Mouse (Mus musculus) spleen, adult 2 months (tissue): ENCODE results near the gene Vps45. TPM values are rescaled to one million over a fixed set of nuclear protein-coding genes. Genes with fewer than 3 reads are reported as not detected.

Source experiments
- DNase-seq, 2 experiments: peaks; one replicate each; pipeline versions ENCODE4 v3.0.0 to v3.0.0-alpha.2; 2012 to 2021; ENCODE audit warnings: low spot score in 2 of 2, low read depth in 1 of 2
- H3K27ac ChIP-seq: fragments of 200-500 bp; 2 replicates; pipeline ENCODE4 v1.5.1; 2012; ENCODE audit warnings: low read length, inconsistent platforms; ENCODE audit not compliant: insufficient read depth
- H3K27me3 ChIP-seq: fragments of 200-500 bp; 2 replicates; pipeline ENCODE4 v1.6.1; 2012; ENCODE audit warnings: mild to moderate bottlenecking, moderate library complexity, low read length, inconsistent platforms; ENCODE audit not compliant: control insufficient read depth, insufficient read depth
- H3K36me3 ChIP-seq: fragments of 200-500 bp; 2 replicates; pipeline ENCODE4 v1.6.1; 2012; ENCODE audit warnings: mild to moderate bottlenecking, low read length, inconsistent platforms; ENCODE audit not compliant: control insufficient read depth, insufficient read depth
- H3K4me1 ChIP-seq: fragments of 200-500 bp; 2 replicates; pipeline ENCODE4 v1.6.1; 2011; ENCODE audit warnings: inconsistent platforms; ENCODE audit not compliant: control insufficient read depth, insufficient read depth, insufficient read length
- H3K4me3 ChIP-seq: fragments of 200-500 bp; 2 replicates; pipeline ENCODE4 v1.5.1; 2011; ENCODE audit warnings: mild to moderate bottlenecking, inconsistent platforms; ENCODE audit not compliant: insufficient read depth, insufficient read length; ENCODE audit errors: extremely low read depth
- CTCF ChIP-seq: fragments of 200-500 bp; IDR thresholded peaks from 2 replicates; pipeline ENCODE4 v1.5.1; 2011; ENCODE audit warnings: mild to moderate bottlenecking, inconsistent platforms; ENCODE audit not compliant: insufficient read depth, insufficient read length, insufficient replicate concordance; ENCODE audit errors: extremely low read depth
- POLR2A ChIP-seq: fragments of 200-500 bp; IDR thresholded peaks from 2 replicates; pipeline ENCODE4 v1.6.1; 2011; ENCODE audit warnings: low read depth, low read length, inconsistent platforms
- WGBS: fragments of 180-500 bp; shearing (Covaris S2); methylation state at CpG from one replicate; pipeline ENCODE4 v1.1.7; 2018; 5-methylcytosine and 5-hydroxymethylcytosine counted together
- polyA plus RNA-seq: library from polyadenylated mRNA; depleted of rRNA; stranded (reverse); fragments of >200 nt; gene quantifications from 2 replicates; pipeline ENCODE4 v1.2.3, GENCODE M21; 2012

Gene Vps45
- polyA plus RNA-seq, 1 experiment: 2.0 TPM

DNA sequence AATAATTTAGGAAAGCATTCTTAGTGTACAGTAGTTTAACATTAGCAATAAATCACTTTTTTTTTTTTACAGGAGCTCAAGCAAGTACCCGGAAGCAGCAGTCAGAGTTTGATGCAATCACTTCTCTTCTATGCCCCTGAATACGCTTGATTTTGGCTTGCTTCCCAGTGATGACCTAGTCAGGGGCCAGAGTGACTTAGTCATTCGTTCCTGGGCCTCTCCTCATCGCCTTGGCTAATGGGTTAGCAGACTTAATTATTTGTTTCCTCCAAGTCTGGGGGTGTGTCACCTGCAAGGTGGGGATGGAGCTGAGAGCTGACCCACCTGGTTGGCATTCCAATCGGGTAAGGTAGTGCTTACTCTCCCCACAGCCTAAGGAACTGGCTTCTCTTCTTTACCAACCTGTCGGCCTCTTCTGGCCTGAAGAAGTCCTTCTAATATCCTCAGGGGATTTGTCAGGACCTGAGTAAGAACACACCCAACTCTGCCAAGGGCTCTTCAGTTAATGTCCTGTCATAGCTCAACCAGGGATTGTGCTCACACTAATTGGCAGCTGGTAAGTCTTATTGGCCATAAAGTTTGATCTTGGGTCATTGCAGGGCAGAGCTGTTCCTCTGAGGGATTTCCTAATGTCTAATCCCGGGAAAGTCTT is 40.5 kb upstream of the Vps45 start:
- H3K27me3 ChIP-seq: no peaks in the 10 kb centered on the region
- H3K4me3 ChIP-seq: no peak overlapping the region
- no peak overlapping the region for H3K27ac ChIP-seq
- WGBS: 49% methylated on average over 7 of the region's 7 CpGs
- no peaks in the 10 kb centered on the region; the same call in 1 of the 2 replicates for H3K4me1 ChIP-seq
- H3K36me3 ChIP-seq: no peaks in the 10 kb centered on the region
- no peak for TF ChIP-seq CTCF
- no peak for TF ChIP-seq POLR2A
- DNase-seq: no peak

DNA sequence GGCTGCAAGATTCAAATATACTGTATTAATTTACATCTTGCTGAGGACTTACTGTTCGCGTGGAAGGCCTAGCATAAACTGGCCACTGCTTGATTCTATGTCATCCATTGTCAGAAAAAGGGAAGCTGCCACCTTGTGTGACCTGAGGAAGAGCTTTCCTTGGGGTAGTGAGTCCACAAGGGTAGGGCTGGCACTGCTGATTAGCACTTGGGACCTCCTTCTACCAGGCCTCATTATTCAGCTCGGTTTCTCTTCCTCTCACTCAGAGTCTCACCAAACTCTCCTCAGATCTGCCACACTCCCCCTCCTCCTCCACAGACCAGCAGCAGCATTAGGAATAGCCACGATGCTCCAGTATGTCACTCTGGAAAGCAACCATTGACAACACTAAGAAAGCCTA is 39.9 kb upstream of the Vps45 start:
- Histone ChIP-seq H3K27ac (no peak overlapping the region), H3K36me3 (no peaks in the 10 kb centered on the region), H3K4me1 (no peaks in the 10 kb centered on the region; the same call in 1 of the 2 replicates), H3K4me3 (no peak overlapping the region), H3K27me3 (no peaks in the 10 kb centered on the region)
- DNase-seq: no peak
- TF ChIP-seq CTCF (no peak), POLR2A (no peak)
- 37% methylated on average over 4 of the region's 4 CpGs for WGBS

DNA sequence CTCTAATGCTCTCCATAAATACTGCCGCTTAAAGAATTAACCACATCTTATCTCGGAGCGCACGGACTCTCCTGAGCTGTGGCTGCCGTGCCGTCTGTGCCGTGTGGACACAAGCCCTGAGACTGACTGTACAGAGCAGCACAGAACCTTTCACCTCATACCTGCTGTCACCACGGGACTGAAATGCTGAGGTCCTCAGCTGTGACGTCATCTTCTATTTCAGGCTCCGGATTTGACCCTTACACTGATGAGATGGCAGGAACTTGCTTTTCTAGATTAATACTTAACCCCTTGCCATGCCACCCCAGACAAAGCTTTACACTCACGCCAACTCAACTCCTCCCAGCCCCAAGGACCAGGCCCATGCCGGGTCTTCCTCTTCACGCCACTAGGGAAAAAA is 35.9 kb upstream of the Vps45 start:
- Histone ChIP-seq H3K4me3 (no peak overlapping the region), H3K36me3 (no peaks in the 10 kb centered on the region), H3K27ac (no peak overlapping the region), H3K27me3 (no peaks in the 10 kb centered on the region), H3K4me1 (no peaks in the 10 kb centered on the region)
- WGBS: 86% methylated on average over 13 of the region's 13 CpGs
- no peak for DNase-seq
- no peak for TF ChIP-seq CTCF
- no peak for TF ChIP-seq POLR2A

DNA sequence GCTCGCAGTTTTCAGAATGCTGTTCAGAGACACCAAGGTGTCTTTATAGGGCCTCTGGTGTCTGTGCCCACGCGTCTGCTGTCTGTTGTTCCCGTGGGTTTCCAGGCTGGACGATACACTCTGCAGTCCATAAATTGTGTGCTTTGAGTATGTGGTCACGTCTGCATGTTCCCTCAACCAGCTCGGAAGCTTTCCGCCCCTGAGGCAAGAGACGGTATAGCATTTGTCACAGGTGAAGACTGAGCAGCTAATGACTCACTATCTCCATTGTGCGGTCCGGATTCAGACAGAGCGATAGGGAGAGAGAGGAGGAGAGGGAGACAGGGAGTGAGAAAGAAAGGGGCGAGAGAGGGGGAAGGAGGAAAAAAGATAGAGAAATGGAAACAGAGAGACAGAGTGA is 35.2 kb upstream of the Vps45 start:
- Histone ChIP-seq H3K36me3 (no peaks in the 10 kb centered on the region), H3K4me3 (no peak overlapping the region), H3K27me3 (no peaks in the 10 kb centered on the region), H3K27ac (no peak overlapping the region), H3K4me1 (no peaks in the 10 kb centered on the region)
- 88% methylated on average over 13 of the region's 13 CpGs for whole genome bisulfite sequencing
- TF ChIP-seq POLR2A: no peak
- no peak for TF ChIP-seq CTCF
- no peak for DNase-seq

DNA sequence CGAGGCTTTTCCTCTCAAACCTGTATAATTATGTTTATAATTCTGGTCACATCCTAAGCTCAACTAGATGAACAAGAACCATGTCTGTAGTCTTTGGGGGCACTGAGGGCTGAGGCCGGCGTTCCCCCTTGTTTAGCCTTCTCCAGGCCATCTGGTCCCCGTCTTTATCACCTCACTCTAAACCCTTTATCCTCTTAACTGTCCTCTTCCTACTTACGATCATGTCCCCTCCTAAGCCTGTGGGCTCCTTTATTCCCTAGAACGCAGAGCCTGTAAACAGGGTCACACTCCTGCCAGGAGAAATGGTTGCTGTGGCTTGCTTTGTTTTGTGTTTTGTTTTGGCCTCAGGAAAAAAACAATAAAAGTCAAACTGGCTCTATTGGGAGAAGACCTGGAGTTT is 33.7 kb upstream of the Vps45 start:
- WGBS: 90% methylated on average over 6 of the region's 6 CpGs
- no peak for DNase-seq
- H3K4me1 ChIP-seq: no peaks in the 10 kb centered on the region

DNA sequence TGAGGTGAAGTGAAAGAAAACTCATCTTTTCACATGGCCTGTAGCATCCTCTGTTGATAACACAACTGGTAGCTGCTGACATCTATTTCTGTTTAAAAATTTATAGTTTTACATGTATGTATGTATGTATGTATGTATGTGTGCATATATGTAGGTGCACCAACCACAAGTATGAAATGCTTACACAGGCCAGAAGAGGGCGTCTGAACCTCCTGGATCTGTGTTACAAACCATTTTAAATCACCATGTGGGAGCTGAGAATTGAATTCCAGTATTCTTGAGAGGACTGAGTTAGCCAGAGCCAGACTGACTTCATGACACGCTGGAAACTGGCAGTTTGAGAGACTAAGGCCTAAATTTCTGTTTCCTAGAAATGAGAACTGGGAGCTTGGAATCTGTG is 32.9 kb upstream of the Vps45 start:
- TF ChIP-seq CTCF (no peak), POLR2A (no peak)
- Histone ChIP-seq H3K36me3 (no peaks in the 10 kb centered on the region), H3K4me1 (no peaks in the 10 kb centered on the region), H3K4me3 (no peak overlapping the region), H3K27me3 (no peaks in the 10 kb centered on the region), H3K27ac (no peak overlapping the region)
- DNase-seq: no peak
- WGBS: 83% methylated on average over 2 of the region's 2 CpGs

More for the DNA sequence above, 33.7 kb upstream of the Vps45 start:
- TF ChIP-seq POLR2A (no peak), CTCF (no peak)
- no peaks in the 10 kb centered on the region for H3K27me3 ChIP-seq
- H3K4me3 ChIP-seq: no peak overlapping the region
- no peaks in the 10 kb centered on the region for H3K36me3 ChIP-seq
- no peak overlapping the region for H3K27ac ChIP-seq

DNA sequence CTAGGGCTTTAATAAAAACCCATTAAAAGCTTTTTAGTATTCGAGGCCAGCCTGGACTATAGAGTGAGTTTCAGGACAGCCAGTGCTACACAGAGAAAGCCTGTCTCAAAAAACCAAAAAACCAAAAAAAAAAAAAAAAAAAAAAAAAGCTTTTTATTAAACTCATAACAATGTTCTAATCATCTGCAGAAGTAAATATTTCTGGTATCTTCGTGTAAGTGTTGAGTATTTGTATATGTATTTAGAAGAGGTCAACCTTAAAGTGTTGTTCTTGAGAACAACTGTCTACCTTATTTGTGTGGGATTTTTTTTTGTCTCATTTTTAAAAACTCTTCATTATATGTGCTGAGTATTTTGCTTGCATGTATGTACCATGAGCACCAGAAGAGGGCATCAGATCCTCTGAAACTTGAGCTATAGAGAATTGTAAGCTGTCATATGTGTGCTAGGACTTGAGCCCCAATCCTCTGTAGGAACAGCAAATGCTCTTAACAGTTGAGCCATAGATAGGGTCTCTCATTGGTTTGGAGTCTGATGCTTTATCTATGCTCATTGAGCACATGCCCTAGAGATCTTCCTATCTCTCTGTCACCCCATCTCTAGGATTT is 31.7 kb upstream of the Vps45 start:
- Histone ChIP-seq H3K4me1 (no peaks in the 10 kb centered on the region), H3K27me3 (no peaks in the 10 kb centered on the region), H3K27ac (no peak overlapping the region), H3K36me3 (no peaks in the 10 kb centered on the region), H3K4me3 (no peak overlapping the region)
- whole genome bisulfite sequencing: 65% methylated on average over 2 of the region's 2 CpGs
- peak in 1 of 2 experiments; percentile 22 for DNase-seq
- TF ChIP-seq POLR2A: no peak
- no peak for TF ChIP-seq CTCF
